Mouse (Mus musculus) ES-E14 (cell line): ENCODE measurements around the gene Ptms. TPM values are rescaled to one million over a fixed set of nuclear protein-coding genes. Genes with fewer than 3 reads are reported as not detected.

Source experiments
- DNase-seq: peaks from one replicate; pipeline ENCODE4 v3.0.0-alpha.2; 2013; ENCODE audit warnings: low read depth, low spot score
- H3K27ac ChIP-seq: 2 replicates; pipeline ENCODE4 v1.5.1; 2012; ENCODE audit warnings: low read depth, mild to moderate bottlenecking, low read length, moderate library complexity, mixed read lengths; ENCODE audit not compliant: poor library complexity, insufficient read depth, severe bottlenecking
- H3K36me3 ChIP-seq: 2 replicates; pipeline ENCODE4 v1.6.1; 2012; ENCODE audit warnings: mild to moderate bottlenecking, low read length, moderate library complexity, mixed read lengths; ENCODE audit not compliant: control insufficient read depth, poor library complexity, insufficient read depth, severe bottlenecking
- H3K4me1 ChIP-seq, 2 experiments: fragments of 150-350 bp in 1 of 2; sonication (generic) in 1 of 2; 2 replicates each; pipeline ENCODE4 v1.6.1; 2012; ENCODE audit warnings: low read length in 2 of 2, mild to moderate bottlenecking in 1 of 2, mixed read lengths in 1 of 2; ENCODE audit not compliant: control insufficient read depth in 2 of 2, insufficient read depth in 2 of 2, poor library complexity in 1 of 2
- H3K4me3 ChIP-seq, 2 experiments: fragments of 150-350 bp in 1 of 2; sonication (generic) in 1 of 2; 2 replicates each; pipeline ENCODE4 v1.5.1; 2012; ENCODE audit warnings: low read length in 2 of 2, low read depth in 1 of 2, mild to moderate bottlenecking in 1 of 2, mixed read lengths in 1 of 2; ENCODE audit not compliant: insufficient read depth in 1 of 2, poor library complexity in 1 of 2, severe bottlenecking in 1 of 2
- H3K9ac ChIP-seq: 2 replicates; pipeline ENCODE4 v1.6.1; 2012; ENCODE audit warnings: low read depth, mild to moderate bottlenecking, low read length, mixed read lengths; ENCODE audit not compliant: poor library complexity, insufficient read depth, severe bottlenecking
- H3K9me3 ChIP-seq: fragments of 150-350 bp; sonication (generic); 2 replicates; pipeline ENCODE4 v1.6.1; 2012; ENCODE audit warnings: low read depth, mild to moderate bottlenecking, low read length; ENCODE audit not compliant: control insufficient read depth, insufficient read depth
- CHD2 ChIP-seq: IDR thresholded peaks from 2 replicates; pipeline ENCODE4 v1.6.1; 2014; ENCODE audit warnings: mild to moderate bottlenecking, low read depth, low read length, inconsistent platforms
- HCFC1 ChIP-seq: IDR thresholded peaks from 2 replicates; pipeline ENCODE4 v1.6.1; 2012; ENCODE audit warnings: low read length, inconsistent platforms, borderline replicate concordance; ENCODE audit not compliant: insufficient read depth
- MAFK ChIP-seq: IDR thresholded peaks from 2 replicates; pipeline ENCODE4 v1.6.1; 2014; ENCODE audit warnings: mild to moderate bottlenecking, low read depth, low read length, inconsistent platforms; ENCODE audit not compliant: insufficient read depth
- ZC3H11A ChIP-seq: IDR thresholded peaks from 2 replicates; pipeline ENCODE4 v1.6.1; 2012; ENCODE audit warnings: low read depth, mild to moderate bottlenecking, inconsistent platforms, low read length, borderline replicate concordance
- ZNF384 ChIP-seq: IDR thresholded peaks from 2 replicates; pipeline ENCODE4 v1.6.1; 2012; ENCODE audit warnings: low read depth, low read length, inconsistent platforms
- in situ Hi-C, 2 experiments: fragments of 600-800 bp; cut with MboI; formaldehyde crosslinking; loops; one replicate each; pipeline ENCODE4 v1.15.1; 2025; ENCODE audit warnings: low sequenced_read_pairs in 2 of 2, inconsistent platforms in 1 of 2; ENCODE audit not compliant: unreplicated experiment in 2 of 2
- total RNA-seq: library from RNA; depleted of rRNA; stranded (reverse); fragments of 300-350 nt; gene quantifications from 2 replicates; pipeline ENCODE4 v1.2.3, GENCODE M21; 2012

Gene Ptms
- total RNA-seq, 1 experiment, result 66.7 TPM

- no peak for TF ChIP-seq ZC3H11A
- TF ChIP-seq MAFK, result no peak
- no peak for TF ChIP-seq ZNF384
- TF ChIP-seq CHD2, result no peak
- no peak for TF ChIP-seq HCFC1
- no peak for DNase-seq
Observed at GRCm38 (mm10) chr6:124955212-124955611, 35.3 kb upstream of the Ptms start.

GRCm38 (mm10) chr6:124953991-124954715 lies 34.2 kb upstream of the Ptms start:
- no peak for DNase-seq
- H3K4me1 ChIP-seq, result peaks cover 0 to 2% of the 10 kb centered on the region in 2 experiments; a peak in 1 of 4 replicates
- H3K36me3 ChIP-seq, result peaks cover 31% of the 10 kb centered on the region
- TF ChIP-seq ZNF384, result no peak
- TF ChIP-seq HCFC1, result no peak
- peak; percentile 37; the same call in 1 of the 2 replicates for TF ChIP-seq MAFK
- TF ChIP-seq CHD2, result no peak
- TF ChIP-seq ZC3H11A, result no peak
- H3K9ac ChIP-seq, result no peak overlapping the region
- H3K4me3 ChIP-seq, result no peak overlapping the region
- in situ Hi-C loops, result no loop called here
- H3K9me3 ChIP-seq, result peaks cover 9% of the 10 kb centered on the region
- peak overlapping the region; percentile 99 for H3K27ac ChIP-seq

More at GRCm38 (mm10) chr6:124955212-124955611, 35.3 kb upstream of the Ptms start:
- Histone ChIP-seq H3K36me3 (peaks cover 40% of the 10 kb centered on the region), H3K27ac (peak overlapping the region; percentile 99), H3K9me3 (peaks cover 9% of the 10 kb centered on the region), H3K4me1 (peaks cover 0 to 6% of the 10 kb centered on the region in 2 experiments; a peak in 1 of 4 replicates), H3K9ac (0 out of 2 replicates have a peak overlapping the region, but pooled peaks have one; percentile 10), H3K4me3 (no peak overlapping the region)
- in situ Hi-C loops, result no loop called here

GRCm38 (mm10) chr6:124943526-124943925 lies 23.6 kb upstream of the Ptms start:
- Histone ChIP-seq H3K36me3 (no peaks in the 10 kb centered on the region), H3K9me3 (no peaks in the 10 kb centered on the region), H3K9ac (no peak overlapping the region), H3K4me1 (peaks cover 0 to 4% of the 10 kb centered on the region in 2 experiments; a peak in 1 of 4 replicates), H3K27ac (no peak overlapping the region), H3K4me3 (no peak overlapping the region)
- in situ Hi-C loops, result no loop called here
- TF ChIP-seq HCFC1 (no peak), CHD2 (no peak), ZC3H11A (no peak), ZNF384 (no peak), MAFK (no peak)
- DNase-seq, result no peak

- Histone ChIP-seq H3K9ac (no peak overlapping the region), H3K9me3 (no peaks in the 10 kb centered on the region), H3K36me3 (peaks cover 4% of the 10 kb centered on the region), H3K27ac (no peak overlapping the region), H3K4me1 (peaks cover 0 to 7% of the 10 kb centered on the region in 2 experiments; a peak in 1 of 4 replicates), H3K4me3 (no peak overlapping the region)
- in situ Hi-C loops, result no loop called here
- DNase-seq, result no peak
- TF ChIP-seq HCFC1 (no peak), MAFK (no peak), ZNF384 (no peak), ZC3H11A (no peak)
Observed at GRCm38 (mm10) chr6:124941679-124942078, 21.8 kb upstream of the Ptms start.
